Mouse (Mus musculus): ENCODE measurements around the gene Fam205a1.
"Not testable (repeated sequence)": the region's sequence is repeated elsewhere in the genome, so short reads cannot be mapped to it uniquely, and the experiment has no call there.

The Fam205a1 gene

DNA sequence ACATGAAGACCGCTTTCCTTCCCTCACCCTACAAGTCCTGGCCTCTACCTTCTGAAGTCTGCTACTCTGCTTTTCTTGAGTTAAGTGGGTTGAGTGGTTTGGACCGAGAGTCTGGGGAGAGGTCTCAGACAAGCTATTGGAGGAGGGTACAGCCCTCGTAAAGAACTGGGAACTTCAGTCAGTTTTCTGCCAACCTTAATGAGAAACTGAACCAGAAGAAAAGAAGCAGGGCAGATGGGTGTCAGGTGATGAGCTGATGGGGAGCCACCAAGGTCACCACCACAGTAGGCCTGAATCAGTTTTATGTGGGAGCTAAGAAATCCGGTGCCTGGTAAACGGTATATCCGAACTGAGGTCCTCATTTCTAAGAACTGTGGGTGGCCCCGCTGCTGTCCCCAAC lies 18.5 kb upstream of the Fam205a1 start:
- H3K36me3 ChIP-seq (ENCODE audit: control insufficient read depth, insufficient read depth, low read length, poor library complexity, severe bottlenecking), result no peaks in the 10 kb centered on the region
- H3K27me3 ChIP-seq (ENCODE audit: control insufficient read depth, insufficient read depth, low read length, poor library complexity, severe bottlenecking), result no peaks in the 10 kb centered on the region
- DNase-seq (ENCODE audit: low read depth, low spot score), result no peak

DNA sequence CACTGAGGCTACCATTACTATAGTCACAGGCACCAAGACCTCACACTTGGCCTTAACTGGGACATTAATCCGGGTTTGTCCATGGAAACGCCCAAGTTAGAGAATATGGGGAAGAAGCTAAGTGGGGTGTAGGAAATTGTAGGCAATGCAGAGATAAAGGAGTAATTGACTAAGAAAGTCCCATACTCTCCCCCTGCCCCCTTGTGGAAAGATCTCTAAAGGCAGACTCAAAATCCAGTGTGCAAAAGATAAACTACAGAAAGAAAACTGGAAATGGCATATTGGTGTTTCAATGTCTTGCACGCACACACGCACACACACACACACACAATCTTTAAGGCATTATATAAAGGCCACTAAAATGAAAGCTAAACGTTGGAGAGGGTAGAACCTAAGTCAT lies 17.1 kb upstream of the Fam205a1 start:
- Histone ChIP-seq H3K36me3 (ENCODE audit: control insufficient read depth, insufficient read depth, low read length, poor library complexity, severe bottlenecking) (no peaks in the 10 kb centered on the region), H3K27me3 (ENCODE audit: control insufficient read depth, insufficient read depth, low read length, poor library complexity, severe bottlenecking) (no peaks in the 10 kb centered on the region)

DNA sequence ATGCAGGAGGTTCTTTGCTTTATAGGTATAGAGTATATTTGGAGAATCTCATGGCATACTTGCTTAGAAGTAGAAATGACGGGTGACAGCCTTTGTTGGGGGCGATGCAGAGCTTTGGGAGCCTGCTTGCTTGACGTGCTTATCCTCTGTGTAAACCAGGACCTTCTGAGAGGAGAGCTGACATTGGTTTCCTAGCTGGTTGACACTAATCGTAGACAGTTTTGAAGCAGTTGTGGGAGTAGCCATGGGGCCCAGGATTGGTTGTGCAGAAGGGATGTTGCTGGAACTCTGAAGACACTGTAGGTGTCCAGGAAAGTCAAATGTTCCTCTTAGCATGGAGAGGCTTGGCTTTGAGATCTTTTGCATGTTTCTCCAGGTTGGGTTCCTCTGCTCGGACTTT lies 14.5 kb upstream of the Fam205a1 start:
- Histone ChIP-seq H3K27me3 (ENCODE audit: control insufficient read depth, insufficient read depth, low read length, poor library complexity, severe bottlenecking) (no peaks in the 10 kb centered on the region), H3K36me3 (ENCODE audit: control insufficient read depth, insufficient read depth, low read length, poor library complexity, severe bottlenecking) (no peaks in the 10 kb centered on the region)
- no peak for DNase-seq (ENCODE audit: low read depth, low spot score)

More for the DNA sequence above, 17.1 kb upstream of the Fam205a1 start:
- DNase-seq (ENCODE audit: low read depth, low spot score), result no peak

DNA sequence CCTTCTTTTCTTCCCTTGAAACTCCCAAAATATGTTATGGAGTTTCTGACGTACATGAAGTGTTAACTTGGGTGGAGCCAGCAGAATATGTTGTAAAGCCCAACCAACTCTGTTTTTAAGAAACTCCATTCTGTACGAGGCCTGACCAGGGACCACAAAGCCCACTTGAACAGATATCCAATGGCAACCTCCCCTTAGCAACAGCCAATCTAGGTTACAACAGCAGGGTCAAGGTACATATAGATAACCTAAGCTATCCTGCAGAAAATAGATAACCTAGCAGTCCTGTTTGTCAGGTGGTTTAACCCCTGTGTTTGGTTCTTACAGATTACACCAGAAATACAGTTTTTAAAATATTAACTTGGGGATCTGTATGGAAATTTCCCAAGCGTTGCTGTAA lies 13.7 kb upstream of the Fam205a1 start:
- no peak for DNase-seq (ENCODE audit: low read depth, low spot score)
- Histone ChIP-seq H3K36me3 (ENCODE audit: control insufficient read depth, insufficient read depth, low read length, poor library complexity, severe bottlenecking) (no peaks in the 10 kb centered on the region), H3K27me3 (ENCODE audit: control insufficient read depth, insufficient read depth, low read length, poor library complexity, severe bottlenecking) (no peaks in the 10 kb centered on the region)

DNA sequence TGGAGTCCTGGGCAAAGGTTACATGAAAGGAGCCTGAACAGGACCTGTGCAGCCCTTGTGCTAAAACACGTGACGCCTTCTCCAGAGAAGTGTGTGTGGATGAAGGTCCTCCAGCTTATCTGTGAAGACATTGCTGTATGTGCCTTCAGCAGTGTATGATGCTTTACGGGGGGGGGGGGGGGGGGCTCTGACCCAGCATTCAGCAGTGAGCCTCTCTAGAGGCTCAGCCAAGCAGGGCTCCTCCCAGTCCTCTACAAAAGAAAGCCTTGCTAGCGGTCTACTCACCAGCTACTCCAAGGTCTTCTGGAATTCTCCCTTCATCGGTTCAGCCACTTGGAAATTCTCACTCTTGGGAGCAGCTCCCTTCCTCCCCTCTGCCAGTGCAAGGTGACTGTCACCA lies 9.8 kb upstream of the Fam205a1 start:
- H3K27me3 ChIP-seq (ENCODE audit: control insufficient read depth, insufficient read depth, low read length, poor library complexity, severe bottlenecking); DNase-seq (ENCODE audit: low read depth, low spot score); H3K36me3 ChIP-seq (ENCODE audit: control insufficient read depth, insufficient read depth, low read length, poor library complexity, severe bottlenecking): not testable (repeated sequence)

DNA sequence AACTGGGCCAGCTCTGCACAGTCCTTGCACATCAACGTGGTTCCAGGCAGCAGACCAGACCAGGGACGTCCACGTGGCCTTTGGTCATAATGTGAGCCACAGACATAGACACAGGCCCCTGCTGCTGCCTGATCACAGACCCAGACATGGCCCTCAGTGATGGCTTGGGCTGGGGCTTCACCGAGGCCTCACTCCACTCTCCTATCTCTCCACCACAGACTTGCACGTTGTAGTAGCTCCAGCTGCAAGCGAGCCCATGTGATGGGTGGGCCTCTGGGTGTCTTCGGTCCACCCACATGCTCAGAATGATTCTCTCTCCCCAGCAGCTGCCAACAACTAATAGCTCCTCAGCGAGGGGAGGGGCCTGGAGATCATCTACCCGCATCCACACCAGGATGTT lies 6.8 kb upstream of the Fam205a1 start:
- not testable (repeated sequence) for DNase-seq (ENCODE audit: low read depth, low spot score); H3K36me3 ChIP-seq (ENCODE audit: control insufficient read depth, insufficient read depth, low read length, poor library complexity, severe bottlenecking); H3K27me3 ChIP-seq (ENCODE audit: control insufficient read depth, insufficient read depth, low read length, poor library complexity, severe bottlenecking)

DNA sequence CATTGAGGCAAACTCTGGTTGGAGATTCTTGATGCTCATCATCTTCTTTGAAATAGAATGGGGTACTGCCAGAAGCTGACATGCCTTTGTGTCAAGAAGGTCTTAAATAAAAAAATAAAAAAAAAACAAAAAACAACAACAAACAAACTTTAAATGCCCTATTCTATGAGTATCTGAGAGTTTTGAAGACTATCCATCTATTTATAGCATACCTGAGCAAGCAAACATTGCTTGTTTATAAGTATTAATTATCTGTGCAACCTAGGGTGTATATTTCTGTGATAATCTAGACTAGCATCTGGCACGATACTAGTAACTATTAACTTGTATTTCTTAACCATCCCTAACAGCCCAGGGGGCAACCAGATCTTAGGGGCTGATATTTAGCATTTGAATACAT lies 3.0 kb upstream of the Fam205a1 start, which contains the start of gene Gm12394:
Gene Gm12394, minus strand, starts transcription at position 101 of the 400 bp plus-strand sequence.
- DNase-seq (ENCODE audit: low read depth, low spot score); H3K27me3 ChIP-seq (ENCODE audit: control insufficient read depth, insufficient read depth, low read length, poor library complexity, severe bottlenecking); H3K36me3 ChIP-seq (ENCODE audit: control insufficient read depth, insufficient read depth, low read length, poor library complexity, severe bottlenecking): not testable (repeated sequence)
